Mouse (Mus musculus): ENCODE measurements around the gene Psmd3.
"Not testable (repeated sequence)": the region's sequence is repeated elsewhere in the genome, so short reads cannot be mapped to it uniquely, and the experiment has no call there.

Gene Psmd3

GRCm38 (mm10) chr11:98717904-98718303, 35.5 kb downstream of the Psmd3 start:
- peak; percentile 72 for DNase-seq (ENCODE audit: low read depth, low spot score)

- DNase-seq (ENCODE audit: low read depth, low spot score) = no peak
These were observed 38.4 kb downstream of the Psmd3 start for GRCm38 (mm10) chr11:98720756-98721155.

- DNase-seq (ENCODE audit: low read depth, low spot score) = peak; percentile 37
These were observed 39.3 kb downstream of the Psmd3 start for GRCm38 (mm10) chr11:98721458-98722226.

GRCm38 (mm10) chr11:98723098-98723497, 40.7 kb downstream of the Psmd3 start:
- no peak for DNase-seq (ENCODE audit: low read depth, low spot score)

GRCm38 (mm10) chr11:98725926-98726506, 43.7 kb downstream of the Psmd3 start:
- no peak for DNase-seq (ENCODE audit: low read depth, low spot score)

GRCm38 (mm10) chr11:98729119-98729588, 46.8 kb downstream of the Psmd3 start, which contains the start of gene Med24:
Med24 (minus strand) TSS chr11:98729435.
- peak; percentile 96 for DNase-seq (ENCODE audit: low read depth, low spot score)

- no peak for DNase-seq (ENCODE audit: low read depth, low spot score)
These were observed 48.4 kb downstream of the Psmd3 start for GRCm38 (mm10) chr11:98730727-98731126.

- DNase-seq (ENCODE audit: low read depth, low spot score) = no peak
These were observed 48.8 kb downstream of the Psmd3 start for GRCm38 (mm10) chr11:98731134-98731533.

- peak; percentile 65 for DNase-seq (ENCODE audit: low read depth, low spot score)
These were observed 51.7 kb downstream of the Psmd3 start for GRCm38 (mm10) chr11:98734020-98734419.

GRCm38 (mm10) chr11:98735111-98735510, 52.8 kb downstream of the Psmd3 start:
- DNase-seq (ENCODE audit: low read depth, low spot score) = no peak

- no peak for DNase-seq (ENCODE audit: low read depth, low spot score)
These were observed 53.8 kb downstream of the Psmd3 start for GRCm38 (mm10) chr11:98736176-98736575.

GRCm38 (mm10) chr11:98737220-98737619, 54.9 kb downstream of the Psmd3 start:
- DNase-seq (ENCODE audit: low read depth, low spot score) = not testable (repeated sequence)

- peak; percentile 41 for DNase-seq (ENCODE audit: low read depth, low spot score)
These were observed 56.1 kb downstream of the Psmd3 start for GRCm38 (mm10) chr11:98738428-98738911.

GRCm38 (mm10) chr11:98738925-98739324, 56.6 kb downstream of the Psmd3 start:
- no peak for DNase-seq (ENCODE audit: low read depth, low spot score)

- DNase-seq (ENCODE audit: low read depth, low spot score) = no peak
These were observed 57.7 kb downstream of the Psmd3 start for GRCm38 (mm10) chr11:98740026-98740392.

GRCm38 (mm10) chr11:98740393-98741050, 58.2 kb downstream of the Psmd3 start, which contains the start of gene Thra:
Thra (plus strand) TSS chr11:98740638.
- DNase-seq (ENCODE audit: low read depth, low spot score) = peak; percentile 60

GRCm38 (mm10) chr11:98741051-98741620, 58.8 kb downstream of the Psmd3 start:
- DNase-seq (ENCODE audit: low read depth, low spot score) = no peak

GRCm38 (mm10) chr11:98741622-98742396, 59.5 kb downstream of the Psmd3 start:
- DNase-seq (ENCODE audit: low read depth, low spot score) = peak; percentile 78

GRCm38 (mm10) chr11:98742397-98743291, 60.3 kb downstream of the Psmd3 start:
- DNase-seq (ENCODE audit: low read depth, low spot score) = peak; percentile 42

Data from R1 (cell line).